Mouse (Mus musculus) central nervous system, embryonic 14 days (tissue): Measurements from ENCODE around the gene Bpifa5. TPM values are rescaled to one million over a fixed set of nuclear protein-coding genes. Genes with fewer than 3 reads are reported as not detected.

Source experiments
- polyA plus RNA-seq: library from polyadenylated mRNA; depleted of rRNA; stranded (reverse); fragments of >200 nt; gene quantifications from 2 replicates; pipeline ENCODE4 v1.2.3, GENCODE M21; 2012; rRNA removed

Gene Bpifa5
- not detected in 2 replicates for polyA plus RNA-seq

DNA sequence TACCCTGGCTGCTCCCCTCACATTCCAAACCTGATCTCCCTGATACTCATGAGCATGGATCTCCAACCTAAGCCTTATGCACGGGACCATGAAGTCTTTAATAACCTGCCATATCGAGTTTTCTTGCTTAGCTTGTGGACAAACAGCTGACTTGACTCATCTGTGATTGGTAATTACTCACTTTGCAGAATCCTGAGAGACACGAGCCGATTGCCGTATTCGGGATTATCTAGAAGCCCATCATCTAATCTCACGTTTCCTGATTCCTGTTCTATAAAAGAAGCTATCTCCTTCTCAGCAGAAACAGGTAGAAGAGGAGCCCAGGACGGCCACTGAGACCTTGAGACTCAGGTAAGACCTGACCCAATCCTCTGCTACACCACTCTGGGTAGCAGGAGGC, at the start of gene Bpifa5:
Bpifa5 (plus strand) TSS at position 301 of the 400 bp plus-strand sequence.

DNA sequence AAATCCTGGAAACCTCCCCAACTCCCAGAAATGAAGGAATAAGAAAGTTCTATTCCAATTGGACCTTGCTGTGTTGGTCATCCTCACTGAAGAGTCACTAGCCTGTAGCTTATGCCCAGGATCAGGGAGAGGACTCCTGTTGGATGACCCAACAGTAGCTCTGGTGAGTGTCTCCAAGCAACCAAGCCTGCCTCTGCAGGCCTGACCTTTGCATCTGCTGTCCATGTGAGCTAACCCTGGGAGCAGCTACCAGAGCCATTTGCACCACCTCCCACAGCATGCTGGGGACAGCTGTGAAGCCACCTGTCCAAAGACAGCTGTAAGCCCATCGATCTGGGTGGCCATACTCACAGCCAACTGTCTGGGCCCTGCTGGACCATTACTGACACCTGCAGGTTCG, 32.3 kb upstream of the Bpifa5 start, which contains the start of gene Bpifa3:
Bpifa3 (plus strand) TSS at position 217 of the 400 bp plus-strand sequence.

DNA sequence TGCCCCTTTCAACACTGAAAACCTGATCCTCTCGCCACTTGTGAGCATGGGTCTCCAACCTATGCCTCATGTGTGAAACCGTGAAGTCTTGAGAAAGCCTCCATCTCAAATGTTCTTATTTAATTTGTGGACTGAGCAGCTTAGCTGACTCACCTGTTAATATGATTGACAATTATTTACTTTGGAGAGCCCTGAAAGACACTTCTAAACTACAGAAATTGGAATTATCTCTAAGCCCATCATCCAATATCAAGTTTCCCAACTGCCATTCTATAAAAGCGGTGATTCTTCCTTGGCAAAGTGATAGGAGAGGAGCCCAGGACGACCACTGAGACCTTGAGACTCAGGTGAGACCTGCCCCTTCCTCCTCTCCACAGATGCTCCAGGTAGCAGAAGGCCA, 19.8 kb upstream of the Bpifa5 start, which contains the start of gene Bpifa1:
Bpifa1 (plus strand) TSS at position 301 of the 400 bp plus-strand sequence.

GRCm38 (mm10) chr2:154190546-154191258, 28.3 kb downstream of the Bpifa5 start, which contains the start of gene Bpifb1:
TSS of gene Bpifb1 (plus strand) at chr2:154190818.

Other genes with a start within 250 kb of the Bpifa5 start
- gene Bpifb3, start 244.4 kb upstream of the Bpifa5 start, polyA plus RNA-seq = not detected in 2 replicates
- not detected in 2 replicates for gene Bpifb4, start 224.4 kb upstream of the Bpifa5 start, polyA plus RNA-seq
- gene Bpifa6, start 187.7 kb upstream of the Bpifa5 start, polyA plus RNA-seq = not detected in 2 replicates
- gene Bpifa2, start 154.3 kb upstream of the Bpifa5 start, polyA plus RNA-seq = not detected in 2 replicates
- not detected in 2 replicates for gene Bpifa3, start 32.3 kb upstream of the Bpifa5 start, polyA plus RNA-seq
- 0.36 TPM in 1 of 2 replicates, not detected in the other for gene Bpifa1, start 19.7 kb upstream of the Bpifa5 start, polyA plus RNA-seq
- gene Bpifb1, start 28.2 kb downstream of the Bpifa5 start, polyA plus RNA-seq = 0.06 and 0.07 TPM in 2 replicates
- 0.25 and 0.26 TPM in 2 replicates for gene Bpifb5, start 61.1 kb downstream of the Bpifa5 start, polyA plus RNA-seq
- gene Bpifb9a, start 95.2 kb downstream of the Bpifa5 start, polyA plus RNA-seq = not detected in 2 replicates
- not detected in 2 replicates for gene Bpifb9b, start 144.6 kb downstream of the Bpifa5 start, polyA plus RNA-seq
- 10.1 and 11.4 TPM in 2 replicates for gene Cdk5rap1, start 210.4 kb downstream of the Bpifa5 start, polyA plus RNA-seq
- gene Snta1, start 245.5 kb downstream of the Bpifa5 start, polyA plus RNA-seq = 9.7 and 11.4 TPM in 2 replicates